Mouse (Mus musculus) hindbrain, embryonic 13.5 days (tissue): ENCODE results near the gene Gm20388. TPM values are rescaled to one million over a fixed set of nuclear protein-coding genes. Genes with fewer than 3 reads are reported as not detected.

Experiments
- ATAC-seq: fragments of 200-750 bp; cut with Nextera tagmentation; 2 replicates; pipeline ENCODE4 v1.8.0; 2017; ENCODE audit warnings: moderate TSS enrichment; ENCODE audit not compliant: low FRiP score
- H3K27ac ChIP-seq: fragments of 300-500 bp; sonication (generic); 2 replicates; pipeline ENCODE4 v1.5.1; 2015; ENCODE audit warnings: inconsistent platforms, mild to moderate bottlenecking, moderate library complexity
- H3K27me3 ChIP-seq: fragments of 300-500 bp; sonication (generic); 2 replicates; pipeline ENCODE4 v1.6.1; 2015; ENCODE audit warnings: mild to moderate bottlenecking, inconsistent platforms
- H3K36me3 ChIP-seq: fragments of 300-500 bp; sonication (generic); 2 replicates; pipeline ENCODE4 v1.6.1; 2015; ENCODE audit warnings: mild to moderate bottlenecking, inconsistent platforms
- H3K4me1 ChIP-seq: fragments of 300-500 bp; sonication (generic); replicated peaks from 2 replicates; pipeline ENCODE4 v1.6.1; 2015; ENCODE audit warnings: inconsistent platforms
- H3K4me2 ChIP-seq: fragments of 300-500 bp; sonication (generic); 2 replicates; pipeline ENCODE4 v1.6.1; 2015; ENCODE audit warnings: inconsistent platforms, mild to moderate bottlenecking, moderate library complexity
- H3K4me3 ChIP-seq: fragments of 300-500 bp; sonication (generic); 2 replicates; pipeline ENCODE4 v1.5.1; 2015; ENCODE audit warnings: mild to moderate bottlenecking, inconsistent platforms
- H3K9ac ChIP-seq: fragments of 300-500 bp; sonication (generic); 2 replicates; pipeline ENCODE4 v1.6.1; 2015; ENCODE audit warnings: mild to moderate bottlenecking, inconsistent platforms
- H3K9me3 ChIP-seq: fragments of 300-500 bp; sonication (generic); 2 replicates; pipeline ENCODE4 v1.6.1; 2016; ENCODE audit warnings: inconsistent platforms
- whole genome bisulfite sequencing: fragments of 180-500 bp; shearing (Covaris S2); methylation state at CpG from one replicate; pipeline ENCODE4 v1.1.7; 2015; 5-methylcytosine and 5-hydroxymethylcytosine counted together
- polyA plus RNA-seq: library from polyadenylated mRNA; unstranded; fragments of >200 nt; fragmentation: Nextera tagmentation; extraction: Ambion mirVana; gene quantifications from 2 replicates; pipeline ENCODE4 v1.2.1, GENCODE M21; 2015

The Gm20388 gene
- polyA plus RNA-seq, 1 experiment from 2014 or later = 1.9 TPM

GRCm38 (mm10) chr8:120753476-120753875 is 842.8 kb downstream of the Gm20388 start:
- no peak for ATAC-seq
- no peak overlapping the region for H3K27ac ChIP-seq
- H3K27me3 ChIP-seq = peaks cover 9% of the 10 kb centered on the region
- H3K4me3 ChIP-seq = no peak overlapping the region
- no peaks in the 10 kb centered on the region for H3K36me3 ChIP-seq
- peaks cover 12% of the 10 kb centered on the region; the same call in 1 of the 2 replicates for H3K4me1 ChIP-seq
- no peaks in the 10 kb centered on the region for H3K9me3 ChIP-seq
- H3K9ac ChIP-seq = no peak overlapping the region
- 95% methylated on average over 22 of the region's 22 CpGs for WGBS
- H3K4me2 ChIP-seq = no peak overlapping the region

DNA sequence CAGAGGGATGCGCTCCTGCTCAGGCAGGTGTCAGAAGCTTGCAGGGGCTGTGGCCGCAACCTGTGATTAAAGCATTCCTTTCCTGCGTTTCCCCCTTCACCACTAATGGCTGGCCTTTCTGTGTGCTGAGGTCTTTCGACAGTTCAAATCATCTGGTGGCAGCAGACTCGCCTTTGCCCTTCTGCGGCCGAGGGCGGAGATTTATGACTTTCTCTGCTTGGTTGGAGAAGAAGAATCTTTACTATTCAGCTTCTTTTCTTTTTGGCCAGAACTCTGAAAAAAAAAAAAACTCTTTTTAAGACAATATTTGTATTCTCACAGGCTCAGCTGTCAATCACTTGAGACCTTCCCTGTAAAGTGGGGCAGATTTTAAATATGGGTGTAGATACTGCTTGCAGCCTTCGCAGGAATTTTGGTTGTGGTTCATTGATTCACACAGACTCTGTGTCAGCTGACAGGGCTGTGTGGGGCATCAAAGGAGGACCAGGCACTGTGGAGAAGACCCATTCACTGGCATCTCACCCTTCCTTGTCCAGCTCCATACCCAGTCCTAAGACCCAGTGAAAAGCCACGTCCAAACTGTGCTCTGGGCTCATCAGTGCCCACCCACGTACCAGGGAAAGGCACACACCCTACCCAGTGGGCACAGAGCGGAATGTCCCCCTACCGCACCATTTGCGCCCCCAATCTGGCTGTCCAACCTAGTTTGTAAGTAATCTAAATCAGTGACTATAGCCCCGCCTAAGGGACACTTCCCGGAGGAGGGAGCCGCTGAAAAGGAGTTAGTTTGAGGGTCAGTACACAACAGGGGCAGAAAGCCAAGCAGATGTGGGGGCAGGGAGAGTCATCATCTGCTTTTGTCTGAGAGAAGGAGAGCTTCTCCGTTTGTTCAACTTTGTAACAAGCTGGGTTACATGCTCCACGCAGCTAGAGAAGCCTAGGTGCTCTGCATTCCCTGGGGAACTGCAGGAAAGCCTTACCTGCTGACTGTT is 845.0 kb downstream of the Gm20388 start:
- H3K36me3 ChIP-seq = no peaks in the 10 kb centered on the region
- H3K9ac ChIP-seq = no peak overlapping the region
- 24% methylated on average over 19 of the region's 19 CpGs for WGBS

GRCm38 (mm10) chr8:120758005-120758404 is 847.4 kb downstream of the Gm20388 start:
- Histone ChIP-seq H3K4me2 (no peak overlapping the region), H3K9ac (no peak overlapping the region), H3K27ac (no peak overlapping the region), H3K36me3 (no peaks in the 10 kb centered on the region), H3K4me1 (peaks cover 8% of the 10 kb centered on the region; the same call in 1 of the 2 replicates), H3K4me3 (no peak overlapping the region), H3K27me3 (peaks cover 9% of the 10 kb centered on the region), H3K9me3 (no peaks in the 10 kb centered on the region)
- 59% methylated on average over 4 of the region's 4 CpGs for WGBS
- ATAC-seq = no peak

More for the DNA sequence above, 845.0 kb downstream of the Gm20388 start:
- no peak for ATAC-seq
- Histone ChIP-seq H3K4me3 (no peak overlapping the region), H3K27me3 (peaks cover 9% of the 10 kb centered on the region), H3K4me2 (no peak overlapping the region), H3K9me3 (no peaks in the 10 kb centered on the region), H3K27ac (no peak overlapping the region), H3K4me1 (peaks cover 12% of the 10 kb centered on the region; the same call in 1 of the 2 replicates)

DNA sequence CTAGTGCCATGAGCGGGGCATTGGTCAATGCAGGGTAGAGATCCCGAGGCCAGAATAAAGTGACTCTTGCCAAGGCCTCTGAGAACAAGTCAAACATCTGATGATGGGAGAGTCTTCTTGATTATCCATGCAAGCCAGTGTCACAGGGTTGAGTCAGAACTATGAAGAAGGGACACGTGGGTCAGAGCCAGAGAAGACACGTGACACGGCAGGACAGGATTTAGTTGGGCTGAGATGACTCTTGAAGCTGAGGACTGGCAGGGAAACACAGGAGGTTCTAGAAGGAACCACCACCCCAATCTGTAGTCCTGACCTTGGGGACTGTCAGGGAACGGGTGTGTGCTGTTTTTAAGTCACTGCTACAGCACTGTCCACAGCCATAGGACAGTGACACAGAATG is 849.2 kb downstream of the Gm20388 start:
- no peaks in the 10 kb centered on the region for H3K9me3 ChIP-seq
- 90% methylated on average over 6 of the region's 6 CpGs for WGBS
- ATAC-seq = no peak

DNA sequence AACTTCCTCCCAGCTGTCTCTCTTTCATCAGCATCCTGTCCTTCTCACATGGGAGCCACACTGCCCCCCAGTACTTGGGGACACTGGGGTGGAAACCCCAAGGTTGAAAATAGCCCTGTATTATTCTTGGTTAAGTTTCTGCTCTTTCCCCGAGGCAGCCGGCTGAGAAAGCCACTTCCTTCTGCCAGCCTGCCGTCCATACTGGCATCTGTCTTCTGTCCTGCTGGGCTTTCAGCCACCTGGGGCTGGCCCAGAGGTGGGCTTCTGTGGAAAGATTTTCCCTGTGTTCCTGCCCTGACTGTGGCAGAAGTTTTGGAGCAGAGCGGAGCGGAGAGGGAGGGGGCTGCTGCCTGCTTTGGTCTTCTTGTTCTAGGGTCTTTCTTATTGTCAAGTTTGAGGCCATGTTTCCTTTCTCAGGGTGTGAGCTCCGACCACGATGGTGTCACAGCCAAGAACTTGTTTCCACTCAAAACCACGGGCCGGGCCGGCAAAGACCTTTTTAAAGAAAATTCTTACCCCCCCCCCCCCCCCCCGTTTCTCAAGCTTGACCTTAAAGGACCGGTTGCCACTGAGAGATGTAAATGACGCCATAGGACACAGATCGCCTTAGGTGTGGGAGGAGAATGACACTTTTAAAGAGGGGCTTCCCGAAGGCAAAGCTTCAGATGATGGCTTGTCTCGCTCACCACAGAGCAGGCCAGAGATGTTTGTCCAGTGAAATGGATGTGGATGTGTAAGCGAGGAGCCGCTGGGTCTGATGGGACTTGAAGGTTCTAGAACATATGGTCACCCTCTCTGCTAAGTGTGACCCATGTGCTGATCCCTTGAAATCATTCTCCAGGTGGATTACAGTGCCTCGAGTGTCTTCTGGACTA is 849.9 kb downstream of the Gm20388 start:
- no peak for ATAC-seq
- Histone ChIP-seq H3K4me2 (no peak overlapping the region), H3K36me3 (no peaks in the 10 kb centered on the region), H3K4me3 (no peak overlapping the region), H3K9ac (no peak overlapping the region), H3K27ac (no peak overlapping the region), H3K9me3 (no peaks in the 10 kb centered on the region), H3K27me3 (peaks cover 6% of the 10 kb centered on the region), H3K4me1 (peaks cover 7% of the 10 kb centered on the region; the same call in 1 of the 2 replicates)
- WGBS = 84% methylated on average over 19 of the region's 19 CpGs

More for the DNA sequence above, 849.2 kb downstream of the Gm20388 start:
- no peak overlapping the region for H3K9ac ChIP-seq
- no peak overlapping the region for H3K4me3 ChIP-seq
- peaks cover 8% of the 10 kb centered on the region; the same call in 1 of the 2 replicates for H3K4me1 ChIP-seq
- no peak overlapping the region for H3K27ac ChIP-seq
- no peaks in the 10 kb centered on the region for H3K36me3 ChIP-seq
- H3K4me2 ChIP-seq = no peak overlapping the region
- H3K27me3 ChIP-seq = peaks cover 8% of the 10 kb centered on the region

DNA sequence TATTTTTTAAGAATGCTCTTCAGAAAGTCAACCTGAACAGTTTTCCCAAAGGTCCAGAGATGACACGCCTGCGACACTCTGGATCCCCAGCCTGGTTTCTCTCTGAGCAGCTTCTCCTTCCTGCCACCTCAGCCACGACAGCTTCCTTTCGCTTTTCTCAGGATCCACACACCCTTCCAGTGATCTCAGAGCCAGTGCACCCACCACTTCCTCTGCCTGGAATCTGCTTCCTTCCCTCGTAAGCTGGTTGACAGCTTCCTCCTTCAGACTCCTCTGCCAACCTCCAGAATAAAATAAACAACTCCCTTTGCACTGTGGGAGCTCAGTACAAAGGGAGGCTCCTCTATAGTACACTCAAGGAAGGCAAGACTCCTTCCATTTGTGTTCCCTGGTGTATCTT is 852.6 kb downstream of the Gm20388 start:
- ATAC-seq = no peak

DNA sequence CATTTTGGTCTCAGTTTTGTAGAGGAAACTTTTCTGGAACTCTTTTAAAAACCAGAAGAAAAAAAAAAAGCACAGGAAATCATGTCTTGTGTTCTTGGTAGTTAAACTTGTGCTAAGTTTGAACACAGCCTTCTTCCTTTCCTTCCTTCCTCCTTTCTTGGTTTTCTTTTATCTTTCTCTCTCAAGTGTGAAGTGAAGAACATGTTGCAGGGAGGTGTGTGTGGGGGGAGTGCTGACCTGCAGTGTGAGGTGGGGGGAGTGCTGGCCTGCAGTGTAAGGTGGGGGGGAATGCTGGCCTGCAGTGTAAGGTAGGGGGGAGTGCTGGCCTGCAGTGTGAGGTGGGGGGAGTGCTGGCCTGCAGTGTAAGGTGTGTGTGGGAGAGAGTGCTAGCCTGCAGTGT is 854.0 kb downstream of the Gm20388 start:
- Histone ChIP-seq H3K36me3 (no peaks in the 10 kb centered on the region), H3K4me2 (no peak overlapping the region), H3K9ac (no peak overlapping the region), H3K9me3 (no peaks in the 10 kb centered on the region), H3K27ac (no peak overlapping the region), H3K27me3 (no peaks in the 10 kb centered on the region), H3K4me1 (no peaks in the 10 kb centered on the region), H3K4me3 (no peak overlapping the region)
- no peak for ATAC-seq

More for the DNA sequence above, 852.6 kb downstream of the Gm20388 start:
- H3K27me3 ChIP-seq = no peaks in the 10 kb centered on the region
- no peak overlapping the region for H3K4me3 ChIP-seq
- WGBS = 78% methylated on average over 5 of the region's 5 CpGs
- no peaks in the 10 kb centered on the region for H3K4me1 ChIP-seq
- no peak overlapping the region for H3K4me2 ChIP-seq
- H3K27ac ChIP-seq = no peak overlapping the region
- H3K9ac ChIP-seq = no peak overlapping the region
- no peaks in the 10 kb centered on the region for H3K9me3 ChIP-seq
- H3K36me3 ChIP-seq = no peaks in the 10 kb centered on the region

DNA sequence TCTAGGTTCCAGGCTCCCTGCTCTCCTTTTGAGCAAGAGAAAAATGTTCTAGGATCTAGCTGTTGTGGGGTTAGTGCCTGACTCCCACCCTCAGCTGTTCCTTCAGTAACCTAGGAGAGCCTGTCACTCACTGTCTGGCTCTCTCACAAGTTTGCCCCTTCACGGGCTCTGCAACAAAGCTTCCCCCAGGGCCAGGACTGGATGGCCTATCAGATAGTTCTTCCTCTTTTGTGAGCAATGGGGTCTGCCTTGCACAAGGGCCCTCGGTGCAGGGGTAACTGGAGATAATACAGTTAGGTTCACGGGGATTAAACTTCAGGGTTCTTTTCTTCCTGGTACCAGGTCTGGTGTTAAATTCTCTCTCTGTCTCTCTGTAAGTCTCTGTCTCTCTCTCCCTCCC is 856.0 kb downstream of the Gm20388 start:
- Histone ChIP-seq H3K4me1 (no peaks in the 10 kb centered on the region), H3K9ac (no peak overlapping the region), H3K4me3 (no peak overlapping the region), H3K36me3 (no peaks in the 10 kb centered on the region), H3K27me3 (no peaks in the 10 kb centered on the region), H3K27ac (no peak overlapping the region), H3K4me2 (no peak overlapping the region), H3K9me3 (no peaks in the 10 kb centered on the region)
- WGBS = 32% methylated on average over 3 of the region's 3 CpGs
- no peak for ATAC-seq

GRCm38 (mm10) chr8:120768454-120769218 is 858.0 kb downstream of the Gm20388 start:
- 78% methylated on average over 12 of the region's 12 CpGs for WGBS
- Histone ChIP-seq H3K4me1 (no peaks in the 10 kb centered on the region), H3K4me3 (no peak overlapping the region), H3K36me3 (no peaks in the 10 kb centered on the region), H3K27me3 (peaks cover 10% of the 10 kb centered on the region; the same call in 1 of the 2 replicates), H3K9ac (no peak overlapping the region), H3K4me2 (no peak overlapping the region), H3K9me3 (no peaks in the 10 kb centered on the region), H3K27ac (no peak overlapping the region)
- no peak for ATAC-seq

GRCm38 (mm10) chr8:120777184-120777583 is 866.5 kb downstream of the Gm20388 start:
- Histone ChIP-seq H3K9ac (no peak overlapping the region), H3K27me3 (peaks cover 41% of the 10 kb centered on the region), H3K4me3 (no peak overlapping the region), H3K9me3 (no peaks in the 10 kb centered on the region), H3K4me2 (no peak overlapping the region), H3K27ac (no peak overlapping the region), H3K4me1 (peaks cover 9% of the 10 kb centered on the region; the same call in 1 of the 2 replicates), H3K36me3 (no peaks in the 10 kb centered on the region)
- ATAC-seq = no peak
- WGBS = 94% methylated on average over 10 of the region's 10 CpGs

DNA sequence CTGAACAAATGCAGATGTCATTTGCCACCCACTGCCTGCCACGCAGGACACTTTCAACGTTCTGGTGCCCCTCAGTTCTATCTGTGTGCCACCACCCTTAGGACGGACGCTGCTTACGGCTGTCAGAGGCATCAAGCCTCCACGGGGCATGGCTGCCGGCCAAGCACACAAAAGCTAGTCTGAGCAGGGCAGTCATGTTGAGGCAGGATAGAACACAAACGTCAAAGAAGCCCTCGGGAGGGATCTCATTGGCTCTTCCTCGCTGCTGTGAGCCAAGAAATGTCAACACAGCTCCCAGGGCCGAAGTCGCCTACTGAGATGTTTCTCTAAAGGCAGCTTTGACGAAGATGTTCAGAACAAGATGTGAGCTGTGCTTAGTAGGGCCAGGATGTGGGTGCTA is 867.1 kb downstream of the Gm20388 start:
- Histone ChIP-seq H3K27me3 (peaks cover 41% of the 10 kb centered on the region), H3K27ac (no peak overlapping the region), H3K4me3 (no peak overlapping the region), H3K4me1 (peaks cover 9% of the 10 kb centered on the region; the same call in 1 of the 2 replicates), H3K4me2 (no peak overlapping the region), H3K36me3 (no peaks in the 10 kb centered on the region), H3K9ac (no peak overlapping the region), H3K9me3 (no peaks in the 10 kb centered on the region)
- no peak for ATAC-seq
- 38% methylated on average over 13 of the region's 13 CpGs for WGBS
